Mouse (Mus musculus) 3T3-L1 (cell line): ENCODE results near the gene Scaf4.
A peak's percentile ranks its signal among the peaks of the same experiment; 100 is the strongest.

Experiments
- DNase-seq: peaks from one replicate; pipeline ENCODE4 v3.0.0-alpha.2; 2015; ENCODE audit warnings: low read depth, low spot score

The Scaf4 gene

DNA sequence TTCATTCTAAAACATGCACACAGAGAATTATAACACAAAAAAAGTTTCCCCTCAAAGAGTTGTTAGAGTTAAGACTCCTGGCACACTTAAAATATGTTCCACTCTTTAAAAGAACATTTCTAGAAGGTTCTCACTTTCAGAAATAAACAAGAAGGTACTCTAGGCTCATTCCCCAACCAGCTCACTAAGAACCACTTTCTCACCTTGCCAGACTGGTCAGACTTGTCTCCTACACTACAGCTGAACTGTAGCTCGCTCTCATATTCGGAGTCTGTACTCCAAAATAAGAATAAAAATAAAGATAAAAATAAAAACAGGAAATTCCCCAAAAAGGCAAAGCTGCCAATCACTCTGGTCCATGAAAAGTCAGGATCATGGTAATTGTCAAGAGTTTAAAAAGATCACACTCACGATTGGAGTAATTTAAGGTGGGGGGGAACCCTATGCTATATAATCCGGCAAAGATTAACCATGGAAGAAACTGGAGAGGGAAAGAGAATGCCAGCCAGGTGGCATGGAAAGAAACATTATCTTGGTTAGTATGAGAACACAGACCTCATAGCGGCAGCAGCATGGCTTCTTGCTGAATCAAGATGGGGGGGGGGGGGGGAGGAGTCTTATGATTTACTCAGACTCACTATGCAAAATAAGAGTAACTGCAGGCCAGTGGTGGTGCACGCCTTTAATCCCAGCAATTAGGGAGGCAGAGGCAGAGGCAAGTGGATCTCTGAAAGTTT is 80.9 kb downstream of the Scaf4 start:
- no peak for DNase-seq

- DNase-seq, result no peak
Observed at GRCm38 (mm10) chr16:90202140-90202539, 82.2 kb downstream of the Scaf4 start.

- no peak for DNase-seq
Observed at GRCm38 (mm10) chr16:90199174-90199573, 85.1 kb downstream of the Scaf4 start.

- no peak for DNase-seq
Observed at GRCm38 (mm10) chr16:90198626-90199025, 85.7 kb downstream of the Scaf4 start.

DNA sequence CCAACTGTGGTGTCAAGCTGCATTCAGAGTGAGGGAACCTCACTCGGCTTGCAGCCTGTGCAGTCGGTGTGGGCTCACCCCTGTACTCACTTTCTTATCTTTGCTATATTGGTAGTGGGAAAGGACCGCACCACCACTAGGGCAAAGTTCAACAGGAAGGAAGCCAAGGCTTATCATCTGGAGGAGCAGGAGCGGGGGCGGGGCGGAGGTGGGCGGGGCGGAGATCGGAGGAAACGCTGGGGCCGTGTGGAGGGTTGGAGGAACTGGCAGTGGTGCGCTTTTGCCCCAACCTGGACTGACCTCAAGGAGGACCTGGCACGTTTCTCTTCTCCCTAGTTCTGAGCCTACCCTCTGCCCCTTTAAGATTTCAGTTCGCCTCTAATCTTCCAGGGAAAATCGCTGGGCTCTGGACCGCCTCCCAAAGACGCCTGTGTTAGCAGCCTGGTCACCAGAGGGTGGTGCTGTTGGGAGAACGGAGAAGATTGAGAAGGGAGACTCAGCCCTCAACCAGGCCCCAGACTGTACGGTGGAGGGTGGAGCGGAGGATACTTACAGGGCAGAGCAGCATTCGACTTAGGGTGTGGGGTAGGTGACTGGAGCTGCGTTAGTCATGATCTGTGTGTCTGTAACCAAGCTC is 86.8 kb downstream of the Scaf4 start:
- peak; percentile 92 for DNase-seq

- no peak for DNase-seq
Observed at GRCm38 (mm10) chr16:90196688-90197240, 87.5 kb downstream of the Scaf4 start.

- DNase-seq, result no peak
Observed at GRCm38 (mm10) chr16:90193719-90194118, 90.6 kb downstream of the Scaf4 start.

- DNase-seq, result no peak
Observed at GRCm38 (mm10) chr16:90191289-90191688, 93.0 kb downstream of the Scaf4 start.

DNA sequence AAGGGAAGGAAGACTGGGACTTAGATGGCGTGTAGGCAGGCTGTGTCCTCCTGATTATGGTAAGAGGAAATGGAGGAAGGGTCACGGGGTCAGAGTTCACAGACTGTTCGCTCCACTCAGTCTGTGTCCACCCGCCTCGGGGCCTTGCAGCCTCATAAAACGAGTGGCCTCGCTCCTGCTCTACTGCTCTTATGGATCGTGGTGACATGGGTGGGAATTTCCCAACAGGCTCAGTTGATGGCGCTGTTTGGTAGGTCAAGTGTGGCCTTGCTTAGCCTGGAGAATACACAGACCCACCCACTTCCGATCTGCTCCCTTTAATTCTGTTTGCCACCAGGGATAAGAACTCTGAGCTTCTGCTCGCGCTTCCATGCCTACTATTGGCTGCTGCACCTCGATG is 96.8 kb downstream of the Scaf4 start:
- peak; percentile 46 for DNase-seq

GRCm38 (mm10) chr16:90185928-90186588 is 98.2 kb downstream of the Scaf4 start:
- peak; percentile 95 for DNase-seq

DNA sequence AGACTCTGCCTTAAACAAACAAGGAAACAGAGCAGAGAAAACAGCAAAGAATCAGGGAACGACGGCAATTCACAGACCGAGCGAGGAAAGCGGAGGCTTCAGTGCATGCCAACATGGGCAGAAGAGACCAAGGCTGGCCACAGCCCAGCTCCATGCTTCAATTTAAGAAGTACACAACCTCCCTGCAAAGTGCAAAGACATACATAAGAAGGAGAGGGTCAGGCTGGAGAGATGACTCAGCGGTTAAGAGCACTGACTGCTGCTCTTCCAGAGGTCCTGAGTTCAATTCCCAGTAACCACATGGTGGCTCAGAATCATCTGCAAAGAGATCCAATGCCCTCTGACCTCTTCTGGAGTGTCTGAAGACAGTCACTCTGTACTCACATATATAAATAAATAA is 100.2 kb downstream of the Scaf4 start:
- DNase-seq, result no peak

DNA sequence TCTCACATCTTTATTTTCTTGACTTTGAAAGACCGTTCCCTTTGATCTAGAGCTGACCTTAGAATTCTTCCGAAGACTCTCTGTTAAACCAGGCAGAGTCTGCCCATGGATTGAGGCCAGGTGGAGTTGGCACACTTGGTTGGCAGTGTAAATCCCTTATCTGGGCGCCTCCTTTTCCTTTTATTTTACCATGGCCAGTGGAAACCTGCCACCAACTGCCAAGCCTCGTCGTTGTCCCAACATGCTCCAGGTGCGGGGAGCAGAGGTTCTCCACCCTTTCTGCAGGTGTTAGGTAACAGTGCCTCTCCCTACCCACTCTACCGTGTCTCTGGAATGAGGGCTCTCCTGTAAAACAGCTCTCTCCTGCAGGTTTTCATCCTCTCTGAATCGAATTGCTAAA is 102.6 kb downstream of the Scaf4 start:
- no peak for DNase-seq

- DNase-seq, result peak; percentile 30
Observed at GRCm38 (mm10) chr16:90180975-90181374, 103.3 kb downstream of the Scaf4 start.

DNA sequence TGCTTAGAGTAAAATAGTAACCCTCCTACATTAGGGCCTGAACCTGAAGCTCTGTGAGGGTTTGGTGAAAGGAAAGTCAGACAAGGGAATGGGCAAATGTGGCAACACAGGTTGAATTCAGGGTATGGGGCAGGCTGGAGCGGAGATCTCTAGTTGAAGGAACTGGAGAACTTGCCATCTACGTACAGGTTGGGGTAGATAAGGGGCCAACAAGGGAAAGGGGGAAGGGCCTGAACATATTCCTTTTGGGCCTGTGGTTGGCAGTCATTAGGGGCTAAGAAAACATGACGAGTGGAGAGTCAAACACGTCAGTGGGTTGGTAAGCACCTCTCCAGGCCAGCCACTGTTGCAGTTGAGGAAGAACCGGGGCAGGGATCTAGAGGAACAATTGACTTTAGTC is 104.4 kb downstream of the Scaf4 start:
- DNase-seq, result no peak

GRCm38 (mm10) chr16:90178404-90178803 is 105.9 kb downstream of the Scaf4 start:
- no peak for DNase-seq

- peak; percentile 24 for DNase-seq
Observed at GRCm38 (mm10) chr16:90177425-90177824, 106.9 kb downstream of the Scaf4 start.

- no peak for DNase-seq
Observed at GRCm38 (mm10) chr16:90176472-90176871, 107.8 kb downstream of the Scaf4 start.
